Mouse (Mus musculus) hindlimb bud, embryonic 11.5 days (tissue): ENCODE results near the gene Hsf2bp.

Experiments used
- DNase-seq: peaks from one replicate; pipeline ENCODE4 v3.0.0-alpha.2; 2012; ENCODE audit warnings: low read depth, low spot score; ENCODE audit errors: extremely low spot score

The Hsf2bp gene

GRCm38 (mm10) chr17:31986915-31987314, 49.2 kb downstream of the Hsf2bp start:
- DNase-seq: no peak

- no peak for DNase-seq
Observed at GRCm38 (mm10) chr17:31983491-31983890, 52.7 kb downstream of the Hsf2bp start.

DNA sequence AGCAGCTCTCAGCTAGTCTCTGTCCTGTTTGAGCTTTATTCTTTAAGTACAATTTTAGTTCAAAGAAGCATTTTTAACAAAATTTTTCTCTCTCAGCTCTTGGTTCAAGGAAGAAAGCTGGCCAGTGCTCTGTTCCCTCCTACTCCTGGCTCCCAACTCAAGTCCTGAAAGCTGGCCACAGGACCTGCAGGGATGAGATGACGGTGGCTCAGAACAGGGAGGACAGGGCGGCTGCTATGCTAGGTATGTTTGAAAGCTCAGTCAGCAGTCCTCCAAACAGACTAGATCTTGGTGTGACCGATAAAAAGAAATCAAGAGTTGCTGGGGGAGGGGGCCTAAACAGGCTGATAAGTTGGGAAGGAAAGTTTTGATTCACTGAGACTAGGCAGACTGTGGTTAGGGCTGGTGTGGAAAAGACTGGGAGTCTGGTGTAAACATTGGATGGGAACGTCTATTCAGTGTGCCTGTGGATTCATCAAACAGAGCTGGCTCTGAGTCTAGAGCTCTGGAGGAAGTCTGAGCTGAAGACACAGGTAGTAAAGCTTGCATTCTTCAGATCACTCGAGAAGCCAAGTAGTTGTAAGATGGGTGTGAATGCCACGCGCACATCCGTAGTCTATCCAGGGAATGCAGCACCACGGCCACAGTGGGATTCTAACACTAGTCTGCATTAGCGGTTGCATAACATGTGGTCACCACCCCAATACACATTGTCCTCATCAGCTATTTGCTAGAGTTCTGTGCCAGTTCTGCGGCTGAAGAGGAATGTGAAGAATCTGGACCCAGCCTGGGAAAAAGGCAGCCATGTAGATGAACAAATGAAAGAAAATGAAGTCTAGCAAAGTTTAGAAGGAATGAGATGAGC, 53.6 kb downstream of the Hsf2bp start:
- DNase-seq: no peak

GRCm38 (mm10) chr17:31979888-31980287, 56.3 kb downstream of the Hsf2bp start:
- DNase-seq: no peak

DNA sequence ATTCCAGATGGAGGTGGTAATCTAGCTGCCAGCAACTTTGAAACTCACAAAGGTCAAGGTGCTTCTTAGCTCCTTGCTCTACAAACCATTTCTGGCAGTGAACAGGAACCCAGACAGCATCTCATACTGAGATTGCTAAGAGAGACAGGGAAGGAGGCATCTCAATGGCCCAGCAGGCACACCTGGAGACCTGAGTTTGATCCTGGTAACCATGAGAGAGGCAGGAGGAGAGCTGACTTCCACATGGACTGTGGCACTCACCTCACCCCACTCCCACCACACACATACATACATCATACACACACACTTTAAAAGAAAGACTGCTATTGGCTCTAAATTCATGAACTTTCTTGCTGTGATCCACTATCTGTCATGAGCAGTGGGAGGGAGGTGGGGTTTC, 59.0 kb downstream of the Hsf2bp start:
- no peak for DNase-seq

- DNase-seq: no peak
Observed at GRCm38 (mm10) chr17:31976501-31976900, 59.6 kb downstream of the Hsf2bp start.

GRCm38 (mm10) chr17:31974694-31975093, 61.5 kb downstream of the Hsf2bp start:
- no peak for DNase-seq

DNA sequence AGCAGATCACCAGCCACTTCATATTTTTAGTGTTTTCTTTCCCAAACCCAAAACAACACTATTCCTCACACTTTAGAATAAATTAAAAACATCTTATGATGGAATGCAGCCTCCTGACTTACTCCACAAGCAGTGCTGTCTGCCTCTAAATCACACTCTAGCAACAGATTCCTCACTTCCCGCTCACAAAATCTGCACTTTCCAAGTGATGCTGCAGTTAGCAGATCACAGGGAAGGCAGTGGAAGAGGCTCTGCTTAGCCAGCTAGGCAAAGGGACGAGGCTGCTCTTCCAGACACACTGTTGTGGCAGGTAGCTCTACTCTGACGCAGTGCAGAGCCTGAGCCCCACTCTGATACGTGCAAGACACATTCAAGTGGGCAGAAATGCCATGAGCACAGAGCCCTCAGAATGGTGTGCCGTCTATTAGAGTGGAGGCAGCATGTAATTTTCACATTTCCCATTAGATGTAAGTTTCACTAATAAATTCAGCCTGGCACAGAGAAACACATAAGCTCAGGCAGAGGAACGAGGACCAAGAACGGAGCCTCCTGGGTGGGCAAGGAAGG, 62.4 kb downstream of the Hsf2bp start:
- no peak for DNase-seq

DNA sequence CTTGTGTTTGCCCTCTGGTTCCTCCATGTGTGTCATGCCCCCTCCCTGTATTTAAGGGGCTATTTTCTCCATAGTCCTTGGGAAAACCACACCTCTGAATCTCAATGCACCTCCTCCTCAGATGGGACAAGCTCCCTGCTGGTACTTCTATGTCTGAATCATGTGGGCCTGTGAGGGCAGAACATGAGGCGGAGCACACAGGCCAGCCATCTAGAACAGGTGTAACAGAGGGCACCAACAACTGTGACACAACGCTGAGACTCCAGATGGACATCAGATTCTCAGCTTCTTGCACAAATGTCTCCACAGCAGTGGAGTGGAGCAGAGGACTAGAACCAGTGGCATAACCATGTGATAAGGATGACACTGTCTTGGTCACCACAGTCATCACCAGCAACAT, 65.3 kb downstream of the Hsf2bp start:
- DNase-seq: no peak

DNA sequence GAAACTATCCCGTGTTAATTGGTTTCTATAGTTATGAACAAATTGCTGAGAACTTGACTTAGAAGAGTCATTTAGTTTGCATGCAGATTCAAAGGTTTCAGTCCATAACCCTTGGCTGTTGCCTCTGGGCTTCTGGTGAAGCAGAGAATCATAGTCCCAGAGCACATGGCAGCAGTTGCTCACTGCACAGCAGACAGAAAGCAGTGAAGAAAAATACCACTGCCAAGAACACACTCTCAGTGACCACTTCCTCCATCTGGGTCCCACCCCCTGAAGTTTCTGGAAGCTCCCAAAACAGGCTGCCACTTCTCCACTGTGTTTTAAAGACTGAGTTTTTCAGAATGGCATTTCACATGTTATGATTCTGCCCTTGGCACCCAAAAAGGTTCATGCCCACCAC, 67.3 kb downstream of the Hsf2bp start:
- no peak for DNase-seq

- DNase-seq: no peak
Observed at GRCm38 (mm10) chr17:31967311-31967710, 68.8 kb downstream of the Hsf2bp start.

- no peak for DNase-seq
Observed at GRCm38 (mm10) chr17:31966566-31966965, 69.6 kb downstream of the Hsf2bp start.

GRCm38 (mm10) chr17:31965623-31966022, 70.5 kb downstream of the Hsf2bp start:
- peak; percentile 18 for DNase-seq

DNA sequence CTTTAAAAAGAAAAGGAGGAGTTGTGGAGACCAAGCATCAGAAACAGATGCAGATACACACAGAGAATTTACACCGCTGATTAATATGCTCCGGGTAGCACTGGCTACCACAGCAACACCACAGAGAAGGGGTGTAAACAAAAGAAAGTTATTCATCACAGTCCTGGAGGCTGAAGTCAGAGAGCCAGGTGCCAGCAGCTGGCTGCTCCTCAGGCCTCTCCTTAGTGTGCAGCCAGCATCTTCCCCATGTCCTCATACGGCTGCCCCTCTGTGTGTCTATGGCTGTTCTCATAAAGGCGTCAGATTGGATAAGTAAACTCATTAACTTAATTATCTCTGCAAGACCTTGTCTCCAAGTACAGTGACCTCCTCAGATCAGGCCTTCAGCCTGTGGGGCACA, 73.2 kb downstream of the Hsf2bp start:
- no peak for DNase-seq

- DNase-seq: no peak
Observed at GRCm38 (mm10) chr17:31962281-31962680, 73.9 kb downstream of the Hsf2bp start.

DNA sequence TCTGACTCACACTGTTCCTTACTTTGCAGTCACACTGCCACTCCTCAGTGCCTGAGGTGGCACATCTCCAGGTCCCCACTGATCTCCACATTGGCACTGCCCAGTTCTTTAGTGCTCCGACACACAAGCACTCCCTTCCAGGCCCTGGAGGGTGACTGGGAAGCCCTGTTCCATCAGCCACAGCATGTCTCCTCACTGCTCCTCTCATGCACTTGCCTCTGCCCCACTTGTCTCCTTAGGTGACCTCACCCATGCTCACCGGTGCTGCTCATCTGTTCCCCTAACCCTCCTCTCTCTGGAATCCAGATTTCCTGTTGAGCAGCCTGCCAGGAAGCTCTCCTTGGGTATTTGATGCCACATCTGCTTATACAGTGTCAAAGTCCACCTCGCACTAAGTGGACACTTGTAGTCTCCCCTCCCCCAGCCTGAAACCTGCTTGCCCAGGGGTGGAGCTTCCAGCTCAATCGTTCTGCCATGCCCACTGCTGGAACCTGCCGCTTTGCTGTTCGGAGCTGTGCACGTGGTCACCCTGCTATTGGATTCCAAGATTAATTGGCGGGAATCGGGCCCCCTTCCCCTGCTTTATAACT, 81.5 kb downstream of the Hsf2bp start:
- DNase-seq: no peak

- no peak for DNase-seq
Observed at GRCm38 (mm10) chr17:31949076-31949475, 87.1 kb downstream of the Hsf2bp start.

GRCm38 (mm10) chr17:31946436-31946835, 89.7 kb downstream of the Hsf2bp start:
- DNase-seq: no peak

GRCm38 (mm10) chr17:31943881-31944539, 92.1 kb downstream of the Hsf2bp start:
- no peak for DNase-seq

DNA sequence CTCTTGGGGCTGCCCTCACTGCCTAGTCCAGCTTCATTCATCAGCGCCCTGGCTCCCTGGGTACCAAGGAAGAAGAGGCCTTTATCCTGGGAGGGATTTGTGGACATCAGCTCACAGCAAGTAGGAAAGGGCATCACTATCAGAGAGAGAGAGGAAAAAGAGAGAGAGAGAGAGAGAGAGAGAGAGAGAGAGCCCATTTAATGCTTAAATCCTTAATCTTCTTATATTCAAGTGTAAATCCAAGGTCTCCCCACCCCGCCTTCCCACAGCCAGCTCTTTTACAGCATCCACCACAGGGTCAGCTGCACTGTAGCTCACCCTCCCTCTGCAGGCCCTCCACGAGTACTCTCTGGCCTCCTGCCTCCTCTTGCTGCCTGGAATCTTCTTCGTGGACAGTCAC, 94.5 kb downstream of the Hsf2bp start:
- DNase-seq: no peak

DNA sequence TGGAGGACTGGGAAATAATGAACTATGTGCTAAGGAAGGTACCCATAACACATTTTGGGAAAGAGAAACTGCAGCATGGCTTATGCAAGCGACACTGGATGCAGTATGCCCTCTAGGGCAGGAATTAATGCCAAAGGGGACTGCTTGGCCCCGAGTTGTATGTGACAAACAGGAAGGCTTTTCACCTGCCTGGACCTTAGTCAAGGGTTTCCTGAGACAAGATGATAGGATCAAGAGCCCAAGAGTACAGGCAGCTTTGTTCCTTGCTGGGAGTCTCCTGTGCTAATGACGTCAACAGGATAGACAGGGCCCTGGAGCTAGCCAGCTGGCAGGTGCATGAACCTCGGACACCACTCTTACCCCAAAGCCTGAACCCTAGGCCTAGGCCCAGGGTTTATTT, 95.5 kb downstream of the Hsf2bp start:
- DNase-seq: no peak
